Mouse (Mus musculus) limb, embryonic 12.5 days (tissue): Measurements from ENCODE around the gene Pdx1. TPM values are rescaled to one million over a fixed set of nuclear protein-coding genes. Genes with fewer than 3 reads are reported as not detected.

Experiments used
- ATAC-seq: fragments of 200-750 bp; cut with Nextera tagmentation; 2 replicates; pipeline ENCODE4 v1.8.0; 2017; ENCODE audit warnings: low read depth, moderate TSS enrichment; ENCODE audit not compliant: insufficient number of reproducible peaks, insufficient read depth, low FRiP score, low TSS enrichment
- H3K27ac ChIP-seq: fragments of 300-500 bp; sonication (generic); 2 replicates; pipeline ENCODE4 v1.5.1; 2016; ENCODE audit warnings: mild to moderate bottlenecking, moderate library complexity
- H3K27me3 ChIP-seq: fragments of 300-500 bp; sonication (generic); 2 replicates; pipeline ENCODE4 v1.6.1; 2016; ENCODE audit warnings: mild to moderate bottlenecking, moderate library complexity
- H3K36me3 ChIP-seq: fragments of 300-500 bp; sonication (generic); 2 replicates; pipeline ENCODE4 v1.6.1; 2016; ENCODE audit warnings: mild to moderate bottlenecking, moderate library complexity
- H3K4me1 ChIP-seq: fragments of 300-500 bp; sonication (generic); replicated peaks from 2 replicates; pipeline ENCODE4 v1.6.1; 2016
- H3K4me2 ChIP-seq: fragments of 300-500 bp; sonication (generic); 2 replicates; pipeline ENCODE4 v1.6.1; 2016; ENCODE audit warnings: mild to moderate bottlenecking, moderate library complexity
- H3K4me3 ChIP-seq: fragments of 300-500 bp; sonication (generic); replicated peaks from 2 replicates; pipeline ENCODE4 v1.5.1; 2016; ENCODE audit warnings: mild to moderate bottlenecking
- H3K9ac ChIP-seq: fragments of 300-500 bp; sonication (generic); replicated peaks from 2 replicates; pipeline ENCODE4 v1.6.1; 2016; ENCODE audit warnings: mild to moderate bottlenecking, moderate library complexity
- H3K9me3 ChIP-seq: fragments of 300-500 bp; sonication (generic); 2 replicates; pipeline ENCODE4 v1.6.1; 2016; ENCODE audit warnings: mild to moderate bottlenecking, moderate library complexity
- WGBS: fragments of 180-500 bp; shearing (Covaris S2); methylation state at CpG from one replicate; pipeline ENCODE4 v1.1.7; 2016; 5-methylcytosine and 5-hydroxymethylcytosine counted together
- microRNA-seq: library from miRNA; unstranded; fragments of <30 nt; microRNA quantifications from one replicate; pipeline ENCODE4, GENCODE M21; 2017
- polyA plus RNA-seq: library from polyadenylated mRNA; unstranded; fragments of >200 nt; fragmentation: Nextera tagmentation; extraction: Ambion mirVana; gene quantifications from 2 replicates; pipeline ENCODE4 v1.2.1, GENCODE M21; 2016

Gene Pdx1
- polyA plus RNA-seq, 1 experiment from 2014 or later = not detected

GRCm38 (mm10) chr5:147314646-147315431, 45.1 kb downstream of the Pdx1 start:
- no peak for ATAC-seq
- no peaks in the 10 kb centered on the region for H3K9me3 ChIP-seq

GRCm38 (mm10) chr5:147315432-147316075, 45.8 kb downstream of the Pdx1 start:
- Histone ChIP-seq H3K9me3 (no peaks in the 10 kb centered on the region), H3K4me2 (no peak overlapping the region), H3K27ac (no peak overlapping the region), H3K4me1 (0 out of 2 replicates have a peak, but pooled peaks cover 6% of the 10 kb centered on the region), H3K36me3 (no peaks in the 10 kb centered on the region), H3K27me3 (peaks cover 95% of the 10 kb centered on the region), H3K4me3 (no peak overlapping the region), H3K9ac (no peak overlapping the region)
- WGBS = 1% methylated on average over 25 of the region's 25 CpGs
- ATAC-seq = no peak

More at GRCm38 (mm10) chr5:147314646-147315431, 45.1 kb downstream of the Pdx1 start:
- H3K4me1 ChIP-seq = 0 out of 2 replicates have a peak, but pooled peaks cover 6% of the 10 kb centered on the region
- no peak overlapping the region for H3K27ac ChIP-seq
- no peak overlapping the region for H3K4me3 ChIP-seq
- H3K4me2 ChIP-seq = no peak overlapping the region
- WGBS = under 1% methylated on average over 39 of the region's 39 CpGs
- H3K9ac ChIP-seq = no peak overlapping the region
- peaks cover 95% of the 10 kb centered on the region for H3K27me3 ChIP-seq
- H3K36me3 ChIP-seq = no peaks in the 10 kb centered on the region

GRCm38 (mm10) chr5:147317321-147317720, 47.6 kb downstream of the Pdx1 start:
- Histone ChIP-seq H3K4me1 (0 out of 2 replicates have a peak, but pooled peaks cover 6% of the 10 kb centered on the region), H3K9me3 (no peaks in the 10 kb centered on the region), H3K4me2 (no peak overlapping the region), H3K4me3 (no peak overlapping the region), H3K36me3 (no peaks in the 10 kb centered on the region), H3K27ac (no peak overlapping the region), H3K27me3 (peaks cover 95% of the 10 kb centered on the region), H3K9ac (no peak overlapping the region)
- WGBS = 6% methylated on average over 6 of the region's 7 CpGs
- no peak for ATAC-seq

DNA sequence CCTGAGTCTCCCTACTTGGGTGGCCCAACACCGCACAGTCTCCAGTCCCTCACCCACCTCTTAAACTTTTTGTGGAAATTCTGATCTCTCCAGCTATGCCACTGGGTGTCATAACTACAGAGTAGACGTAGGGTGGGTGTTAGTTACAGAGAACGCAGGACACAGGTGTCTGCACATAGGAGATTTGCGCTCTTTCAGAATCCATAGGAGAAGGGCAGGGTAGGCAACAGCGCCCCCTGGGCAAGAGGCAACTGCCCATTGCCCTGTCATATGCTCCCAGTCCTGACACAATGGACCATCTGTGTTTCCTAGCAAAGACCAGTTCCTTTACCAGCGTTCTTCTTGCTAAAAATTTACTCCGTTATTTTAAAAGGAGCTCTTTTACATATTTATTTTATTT, 48.2 kb downstream of the Pdx1 start:
- Histone ChIP-seq H3K4me3 (no peak overlapping the region), H3K27ac (no peak overlapping the region), H3K9ac (no peak overlapping the region), H3K9me3 (no peaks in the 10 kb centered on the region), H3K4me2 (no peak overlapping the region), H3K36me3 (no peaks in the 10 kb centered on the region), H3K4me1 (0 out of 2 replicates have a peak, but pooled peaks cover 6% of the 10 kb centered on the region), H3K27me3 (peaks cover 95% of the 10 kb centered on the region)
- ATAC-seq = no peak
- WGBS = 34% methylated on average over 7 of the region's 7 CpGs

DNA sequence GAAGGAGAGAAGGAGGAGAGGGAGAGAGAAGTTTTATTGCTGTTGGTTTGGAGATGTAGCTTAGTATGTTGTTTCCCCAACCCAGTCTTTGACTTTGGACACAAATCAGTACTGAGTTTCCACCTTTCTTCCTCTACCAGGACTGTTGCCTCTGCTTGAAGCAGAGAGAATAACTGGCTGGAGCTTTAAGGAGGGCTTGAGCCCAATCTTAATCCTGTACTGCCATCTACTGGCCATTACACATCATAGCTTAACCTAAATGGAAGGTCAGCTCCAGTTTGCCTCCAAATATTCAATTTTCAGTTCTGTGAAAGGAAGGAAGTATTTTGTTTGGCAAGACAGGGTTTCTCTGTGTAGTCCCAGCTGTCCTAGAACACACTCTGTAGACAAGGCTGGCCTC, 49.9 kb downstream of the Pdx1 start:
- no peak overlapping the region for H3K9ac ChIP-seq
- H3K4me1 ChIP-seq = 0 out of 2 replicates have a peak, but pooled peaks cover 6% of the 10 kb centered on the region
- H3K4me2 ChIP-seq = no peak overlapping the region
- H3K4me3 ChIP-seq = no peak overlapping the region
- no peaks in the 10 kb centered on the region for H3K9me3 ChIP-seq
- ATAC-seq = no peak
- H3K27ac ChIP-seq = no peak overlapping the region
- H3K27me3 ChIP-seq = peaks cover 82% of the 10 kb centered on the region
- H3K36me3 ChIP-seq = no peaks in the 10 kb centered on the region

- no peaks in the 10 kb centered on the region for H3K4me1 ChIP-seq
- H3K27me3 ChIP-seq = peaks cover 57% of the 10 kb centered on the region
- no peak within 1 kb of the TSS for H3K4me2 ChIP-seq
- no peaks in the 10 kb centered on the region for H3K9me3 ChIP-seq
- H3K4me3 ChIP-seq = no peak within 1 kb of the TSS
- ATAC-seq = no peak
- H3K27ac ChIP-seq = no peak within 1 kb of the TSS
- H3K36me3 ChIP-seq = no peaks in the 10 kb centered on the region
- H3K9ac ChIP-seq = no peak within 1 kb of the TSS
- 67% methylated on average over 8 of the region's 8 CpGs for WGBS
Observed at GRCm38 (mm10) chr5:147322183-147322582, 52.4 kb downstream of the Pdx1 start, which contains the start of gene Urad. Urad (minus strand) TSS chr5:147322440.

- no peaks in the 10 kb centered on the region for H3K4me1 ChIP-seq
- peaks cover 45% of the 10 kb centered on the region for H3K27me3 ChIP-seq
- WGBS = 13% methylated on average over 17 of the region's 17 CpGs
- no peak for ATAC-seq
- H3K4me2 ChIP-seq = no peak overlapping the region
- no peak overlapping the region for H3K4me3 ChIP-seq
- H3K9me3 ChIP-seq = no peaks in the 10 kb centered on the region; the same call in 1 of the 2 replicates
- no peaks in the 10 kb centered on the region for H3K36me3 ChIP-seq
- H3K27ac ChIP-seq = no peak overlapping the region
- no peak overlapping the region for H3K9ac ChIP-seq
Observed at GRCm38 (mm10) chr5:147323237-147323917, 53.6 kb downstream of the Pdx1 start.

Small RNAs within 50 kb of the gene (microRNA-seq; reads per million reads assigned to microRNA genes)
- gene Mir7k = not detected

Other genes with a start within 250 kb of the Pdx1 start
- gene Lnx2, start 193.4 kb upstream of the Pdx1 start, polyA plus RNA-seq = 10.0 and 11.0 TPM in 2 replicates
- gene Polr1d, start 192.9 kb upstream of the Pdx1 start, polyA plus RNA-seq = 113 and 114 TPM in 2 replicates
- gene Gsx1, start 81.3 kb upstream of the Pdx1 start, polyA plus RNA-seq = not detected in 2 replicates
- not detected in 2 replicates for gene Cdx2, start 37.3 kb downstream of the Pdx1 start, polyA plus RNA-seq
- gene Urad, start 52.5 kb downstream of the Pdx1 start, polyA plus RNA-seq = not detected in 2 replicates
- 0.05 and 0.20 TPM in 2 replicates for gene Flt3, start 130.5 kb downstream of the Pdx1 start, polyA plus RNA-seq
- gene Pan3, start 160.2 kb downstream of the Pdx1 start, polyA plus RNA-seq = 55.5 and 56.7 TPM in 2 replicates